Mouse (Mus musculus): Measurements from ENCODE around the gene Gas7.

- no peak for TF ChIP-seq POLR2A (IDR thresholded peaks at IDR 0.05; ENCODE audit: low read depth, low read length)
- TF ChIP-seq CTCF (IDR thresholded peaks at IDR 0.05; ENCODE audit: extremely low read depth, insufficient read length, insufficient replicate concordance, low read depth, low read length): no peak
Measured at GRCm38 (mm10) chr11:67668460-67669007, 213.3 kb downstream of the Gas7 start.
